Mouse (Mus musculus) ES-E14 (cell line): ENCODE results near the gene Olfr10.

Experiments used
- HCFC1 ChIP-seq: IDR thresholded peaks from 2 replicates; pipeline ENCODE4 v1.6.1; 2012; ENCODE audit warnings: low read length, inconsistent platforms, borderline replicate concordance; ENCODE audit not compliant: insufficient read depth
- MAFK ChIP-seq: IDR thresholded peaks from 2 replicates; pipeline ENCODE4 v1.6.1; 2014; ENCODE audit warnings: mild to moderate bottlenecking, low read depth, low read length, inconsistent platforms; ENCODE audit not compliant: insufficient read depth
- ZC3H11A ChIP-seq: IDR thresholded peaks from 2 replicates; pipeline ENCODE4 v1.6.1; 2012; ENCODE audit warnings: low read depth, mild to moderate bottlenecking, inconsistent platforms, low read length, borderline replicate concordance

GRCm38 (mm10) chr11:49287251-49287650, 17.3 kb upstream of the Olfr10 start:
- TF ChIP-seq HCFC1 (no peak), ZC3H11A (no peak), MAFK (no peak)
